Mouse (Mus musculus) heart, postnatal 0 days (tissue): ENCODE results near the gene Lix1.

Source experiments
- CTCF ChIP-seq: IDR thresholded peaks from 2 replicates; pipeline ENCODE4 v1.5.1; 2016; ENCODE audit warnings: antibody characterized with exemption, control low read depth, low read depth
- EP300 ChIP-seq: IDR thresholded peaks from 2 replicates; pipeline ENCODE4 v1.6.1; 2016; ENCODE audit warnings: antibody characterized with exemption, low read depth

- TF ChIP-seq CTCF (no peak), EP300 (no peak)
Measured at GRCm38 (mm10) chr17:17396869-17397268, 5.6 kb upstream of the Lix1 start.
